Mouse (Mus musculus) heart, postnatal 25 days (tissue): Measurements from ENCODE around the gene Nwd2. TPM values are rescaled to one million over a fixed set of nuclear protein-coding genes. Genes with fewer than 3 reads are reported as not detected.

Source experiments
- DNase-seq: peaks from one replicate; pipeline ENCODE4 v3.0.0; 2022; ENCODE audit warnings: low spot score
- intact Hi-C: fragments of 180-260 bp; cut with DNase I; formaldehyde crosslinking; loops from one replicate; pipeline ENCODE4 v1.15.1; 2025
- total RNA-seq, 2 experiments: library from RNA; stranded (reverse); gene quantifications; 2 replicates each; pipeline ENCODE4 v1.2.3; 2021

Gene Nwd2
- total RNA-seq, result not detected

GRCm38 (mm10) chr5:63649070-63649532, at the start of gene Nwd2:
TSS of gene Nwd2 (plus strand) at chr5:63649102.
- intact Hi-C loops, result no loop called here
- no peak for DNase-seq

GRCm38 (mm10) chr5:63607447-63607846, 41.5 kb upstream of the Nwd2 start:
- no peak for DNase-seq
- intact Hi-C loops, result no loop called here

- intact Hi-C loops, result no loop called here
- DNase-seq, result no peak
Observed at GRCm38 (mm10) chr5:63616792-63617668, 31.9 kb upstream of the Nwd2 start.

GRCm38 (mm10) chr5:63624123-63624522, 24.8 kb upstream of the Nwd2 start:
- intact Hi-C loops, result no loop called here
- DNase-seq, result no peak

- no peak for DNase-seq
- intact Hi-C loops, result no loop called here
Observed at GRCm38 (mm10) chr5:63627832-63628530, 20.9 kb upstream of the Nwd2 start.

- DNase-seq, result no peak
- intact Hi-C loops, result no loop called here
Observed at GRCm38 (mm10) chr5:63628531-63628871, 20.4 kb upstream of the Nwd2 start.

GRCm38 (mm10) chr5:63634636-63635035, 14.3 kb upstream of the Nwd2 start:
- DNase-seq, result no peak
- intact Hi-C loops, result no loop called here

GRCm38 (mm10) chr5:63648187-63648586, 715 bp upstream of the Nwd2 start:
- intact Hi-C loops, result no loop called here
- no peak for DNase-seq

GRCm38 (mm10) chr5:63649533-63650464, 897 bp downstream of the Nwd2 start:
- DNase-seq, result no peak
- intact Hi-C loops, result no loop called here

- intact Hi-C loops, result no loop called here
Observed at GRCm38 (mm10) chr5:63651813-63652212, 2.9 kb downstream of the Nwd2 start.

GRCm38 (mm10) chr5:63652705-63653104, 3.8 kb downstream of the Nwd2 start:
- DNase-seq, result no peak
- intact Hi-C loops, result no loop called here

More at GRCm38 (mm10) chr5:63651813-63652212, 2.9 kb downstream of the Nwd2 start:
- DNase-seq, result no peak

- intact Hi-C loops, result no loop called here
- DNase-seq, result no peak
Observed at GRCm38 (mm10) chr5:63666884-63667283, 18.0 kb downstream of the Nwd2 start.

- intact Hi-C loops, result no loop called here
- no peak for DNase-seq
Observed at GRCm38 (mm10) chr5:63675934-63676333, 27.0 kb downstream of the Nwd2 start.

GRCm38 (mm10) chr5:63689084-63689483, 40.2 kb downstream of the Nwd2 start:
- DNase-seq, result no peak
- intact Hi-C loops, result no loop called here

GRCm38 (mm10) chr5:63696784-63697183, 47.9 kb downstream of the Nwd2 start:
- no peak for DNase-seq
- intact Hi-C loops, result no loop called here

- DNase-seq, result no peak
- intact Hi-C loops, result no loop called here
Observed at GRCm38 (mm10) chr5:63697196-63697595, 48.3 kb downstream of the Nwd2 start.

- no peak for DNase-seq
- intact Hi-C loops, result no loop called here
Observed at GRCm38 (mm10) chr5:63728955-63729354, 80.1 kb downstream of the Nwd2 start.

GRCm38 (mm10) chr5:63735521-63735920, 86.6 kb downstream of the Nwd2 start:
- DNase-seq, result no peak
- intact Hi-C loops, result no loop called here

GRCm38 (mm10) chr5:63743426-63743825, 94.5 kb downstream of the Nwd2 start:
- intact Hi-C loops, result no loop called here

GRCm38 (mm10) chr5:63748299-63748698, 99.4 kb downstream of the Nwd2 start:
- intact Hi-C loops, result no loop called here
- no peak for DNase-seq

More at GRCm38 (mm10) chr5:63743426-63743825, 94.5 kb downstream of the Nwd2 start:
- DNase-seq, result no peak
